Mouse (Mus musculus): ENCODE measurements around the gene Inafm1. TPM values are rescaled to one million over a fixed set of nuclear protein-coding genes. Genes with fewer than 3 reads are reported as not detected.
"Not testable (repeated sequence)": the region's sequence is repeated elsewhere in the genome, so short reads cannot be mapped to it uniquely, and the experiment has no call there.

The Inafm1 gene
- total and polyA plus RNA-seq, 3 experiments: 50.7 to 87.6 TPM; not detected in 1

GRCm38 (mm10) chr7:16309318-16310019, 36.1 kb upstream of the Inafm1 start:
- H3K4me1 ChIP-seq (ENCODE audit: control insufficient read depth in 1 of 2, insufficient read depth in 2 of 2, low read length in 2 of 2): peaks cover 4 to 14% of the 10 kb centered on the region in 2 experiments; a peak in 3 of 4 replicates
- peak overlapping the region; percentile 72 to 75 for H3K4me3 ChIP-seq (ENCODE audit: control insufficient read depth in 1 of 2, insufficient read depth in 1 of 2, low read depth in 2 of 2, low read length in 2 of 2)
- H3K27ac ChIP-seq (ENCODE audit: control insufficient read depth, low read depth, low read length): peak overlapping the region; percentile 43
- TF ChIP-seq POLR2A (IDR thresholded peaks at IDR 0.05; ENCODE audit: control insufficient read depth in 1 of 2, insufficient read depth in 1 of 2, low read depth in 1 of 2, low read length in 2 of 2, poor library complexity in 1 of 2) (peak; percentile 25 to 28; a peak in 1 of 4 replicates), UBTF (IDR thresholded peaks at IDR 0.05; ENCODE audit: borderline replicate concordance, insufficient read depth, low read depth, low read length) (no peak), RCOR1 (IDR thresholded peaks at IDR 0.05; ENCODE audit: low read depth, low read length) (no peak), MEF2A (IDR thresholded peaks at IDR 0.05; ENCODE audit: extremely low read depth, insufficient replicate concordance, low read depth, low read length, poor library complexity, severe bottlenecking) (no peak), TAL1 (IDR thresholded peaks at IDR 0.05; ENCODE audit: low read length) (no peak), ZC3H11A (IDR thresholded peaks at IDR 0.05; ENCODE audit: low read depth, low read length) (no peak), ZKSCAN1 (IDR thresholded peaks at IDR 0.05; ENCODE audit: low read depth, low read length) (peak; percentile 42; the same call in 1 of the 2 replicates), RAD21 (IDR thresholded peaks at IDR 0.05; ENCODE audit: low read depth, low read length) (no peak), ZMIZ1 (IDR thresholded peaks at IDR 0.05; ENCODE audit: low read depth, low read length) (no peak), ZNF384 (IDR thresholded peaks at IDR 0.05; ENCODE audit: low read depth, low read length) (no peak), USF1 (IDR thresholded peaks at IDR 0.05; ENCODE audit: low read depth, low read length) (no peak), NELFE (IDR thresholded peaks at IDR 0.05; ENCODE audit: low read depth, low read length) (peak; percentile 35; the same call in 1 of the 2 replicates), ETS1 (IDR thresholded peaks at IDR 0.05; ENCODE audit: low read depth, low read length) (peak; percentile 26; the same call in 1 of the 2 replicates), MAZ (IDR thresholded peaks at IDR 0.05; ENCODE audit: low read depth, low read length) (0 out of 2 replicates have a peak, but pooled peaks have one; percentile 62)
- peak; percentile 81 for DNase-seq (ENCODE audit: low read depth, low spot score)
- peaks cover 14% of the 10 kb centered on the region for H3K79me2 ChIP-seq (ENCODE audit: control insufficient read depth, insufficient read depth, low read length, poor library complexity)
- no peaks in the 10 kb centered on the region for H3K9me3 ChIP-seq (replicated peaks; ENCODE audit: insufficient read depth, low read length)
- H3K9ac ChIP-seq (ENCODE audit: control insufficient read depth, low read depth, low read length, poor library complexity, severe bottlenecking): peak overlapping the region; percentile 75
- H3K36me3 ChIP-seq (ENCODE audit: control insufficient read depth in 1 of 2, insufficient read depth in 2 of 2, low read length in 2 of 2): peaks cover 0 to 5% of the 10 kb centered on the region in 2 experiments; a peak in 2 of 4 replicates
- H3K27me3 ChIP-seq (ENCODE audit: control insufficient read depth in 1 of 2, insufficient read depth in 2 of 2, low read length in 2 of 2): no peaks in the 10 kb centered on the region

GRCm38 (mm10) chr7:16308555-16309317, 35.3 kb upstream of the Inafm1 start:
- Histone ChIP-seq H3K4me1 (ENCODE audit: control insufficient read depth in 1 of 2, insufficient read depth in 2 of 2, low read length in 2 of 2) (peaks cover 4 to 10% of the 10 kb centered on the region in 2 experiments; a peak in 3 of 4 replicates), H3K9ac (ENCODE audit: control insufficient read depth, low read depth, low read length, poor library complexity, severe bottlenecking) (peak overlapping the region; percentile 37), H3K79me2 (ENCODE audit: control insufficient read depth, insufficient read depth, low read length, poor library complexity) (peaks cover 14% of the 10 kb centered on the region), H3K27me3 (ENCODE audit: control insufficient read depth in 1 of 2, insufficient read depth in 2 of 2, low read length in 2 of 2) (no peaks in the 10 kb centered on the region), H3K4me3 (ENCODE audit: control insufficient read depth in 1 of 2, insufficient read depth in 1 of 2, low read depth in 2 of 2, low read length in 2 of 2) (peak overlapping the region; percentile 57 to 66), H3K36me3 (ENCODE audit: control insufficient read depth in 1 of 2, insufficient read depth in 2 of 2, low read length in 2 of 2) (peaks cover 0 to 2% of the 10 kb centered on the region in 2 experiments; a peak in 1 of 4 replicates), H3K27ac (ENCODE audit: control insufficient read depth, low read depth, low read length) (peak overlapping the region; percentile 4; the same call in 1 of the 2 replicates), H3K9me3 (replicated peaks; ENCODE audit: insufficient read depth, low read length) (no peaks in the 10 kb centered on the region)
- peak; percentile 56 for DNase-seq (ENCODE audit: low read depth, low spot score)
- TF ChIP-seq GATA1 (IDR thresholded peaks at IDR 0.05; ENCODE audit: low read depth, low read length) (no peak), JUND (IDR thresholded peaks at IDR 0.05; ENCODE audit: low read depth, low read length) (no peak), ZMIZ1 (IDR thresholded peaks at IDR 0.05; ENCODE audit: low read depth, low read length) (no peak), ZKSCAN1 (IDR thresholded peaks at IDR 0.05; ENCODE audit: low read depth, low read length) (no peak), MYC (IDR thresholded peaks at IDR 0.05; ENCODE audit: low read depth, low read length) (no peak), GABPA (IDR thresholded peaks at IDR 0.05; ENCODE audit: low read depth, low read length) (no peak), ELF1 (IDR thresholded peaks at IDR 0.05; ENCODE audit: low read depth, low read length) (no peak), HCFC1 (IDR thresholded peaks at IDR 0.05; ENCODE audit: low read depth, low read length) (no peak), SIN3A (IDR thresholded peaks at IDR 0.05; ENCODE audit: low read length) (no peak)

- H3K4me1 ChIP-seq (ENCODE audit: control insufficient read depth in 1 of 2, insufficient read depth in 2 of 2, low read length in 2 of 2); H3K27me3 ChIP-seq (ENCODE audit: control insufficient read depth in 1 of 2, insufficient read depth in 2 of 2, low read length in 2 of 2); H3K36me3 ChIP-seq (ENCODE audit: control insufficient read depth in 1 of 2, insufficient read depth in 2 of 2, low read length in 2 of 2); DNase-seq (ENCODE audit: low read depth, low spot score); H3K9me3 ChIP-seq (replicated peaks; ENCODE audit: insufficient read depth, low read length): not testable (repeated sequence)
- H3K79me2 ChIP-seq (ENCODE audit: control insufficient read depth, insufficient read depth, low read length, poor library complexity): peaks cover 14% of the 10 kb centered on the region
- H3K4me3 ChIP-seq (ENCODE audit: control insufficient read depth in 1 of 2, insufficient read depth in 1 of 2, low read depth in 2 of 2, low read length in 2 of 2): peak within 1 kb of the TSS; percentile 57 to 66
- H3K9ac ChIP-seq (ENCODE audit: control insufficient read depth, low read depth, low read length, poor library complexity, severe bottlenecking): peak within 1 kb of the TSS; percentile 37
- H3K27ac ChIP-seq (ENCODE audit: control insufficient read depth, low read depth, low read length): peak within 1 kb of the TSS; percentile 4; the same call in 1 of the 2 replicates
Observed at GRCm38 (mm10) chr7:16308093-16308492, 34.7 kb upstream of the Inafm1 start, which contains the start of gene Bbc3. TSS of gene Bbc3 (plus strand) at chr7:16308393.

Data from MEL (cell line).